Mouse (Mus musculus) hindbrain, embryonic 11.5 days (tissue): Measurements from ENCODE around the gene Dmap1. TPM values are rescaled to one million over a fixed set of nuclear protein-coding genes. Genes with fewer than 3 reads are reported as not detected.

Experiments
- ATAC-seq: fragments of 200-750 bp; cut with Nextera tagmentation; 2 replicates; pipeline ENCODE4 v1.8.0; 2017; ENCODE audit warnings: mild to moderate bottlenecking, moderate TSS enrichment, moderate library complexity; ENCODE audit not compliant: low FRiP score
- DNase-seq: peaks from one replicate; pipeline ENCODE4 v3.0.0-alpha.2; 2015; ENCODE audit warnings: low spot score
- H3K27ac ChIP-seq: fragments of 300-500 bp; sonication (generic); 2 replicates; pipeline ENCODE4 v1.5.1; 2014; ENCODE audit warnings: mild to moderate bottlenecking, low read depth, low read length
- H3K27me3 ChIP-seq: fragments of 300-500 bp; sonication (generic); 2 replicates; pipeline ENCODE4 v1.6.1; 2014; ENCODE audit warnings: mild to moderate bottlenecking, low read length, moderate library complexity, mixed read lengths; ENCODE audit not compliant: control insufficient read depth, insufficient read depth
- H3K36me3 ChIP-seq: fragments of 300-500 bp; sonication (generic); 2 replicates; pipeline ENCODE4 v1.6.1; 2014; ENCODE audit warnings: mild to moderate bottlenecking, low read length, moderate library complexity, mixed read lengths; ENCODE audit not compliant: control insufficient read depth, insufficient read depth
- H3K4me1 ChIP-seq: fragments of 300-500 bp; sonication (generic); replicated peaks from 2 replicates; pipeline ENCODE4 v1.6.1; 2014; ENCODE audit warnings: low read length, mixed read lengths; ENCODE audit not compliant: control insufficient read depth, insufficient read depth
- H3K4me2 ChIP-seq: fragments of 300-500 bp; sonication (generic); replicated peaks from 2 replicates; pipeline ENCODE4 v1.6.1; 2014; ENCODE audit warnings: mild to moderate bottlenecking, low read depth, low read length
- H3K4me3 ChIP-seq: fragments of 300-500 bp; sonication (generic); 2 replicates; pipeline ENCODE4 v1.5.1; 2014; ENCODE audit warnings: low read depth, low read length
- H3K9ac ChIP-seq: fragments of 300-500 bp; sonication (generic); 2 replicates; pipeline ENCODE4 v1.6.1; 2014; ENCODE audit warnings: low read depth, low read length
- H3K9me3 ChIP-seq: fragments of 300-500 bp; sonication (generic); 2 replicates; pipeline ENCODE4 v1.6.1; 2016; ENCODE audit warnings: low read length; ENCODE audit not compliant: control insufficient read depth
- WGBS: fragments of 180-500 bp; shearing (Covaris S2); extraction: QIAGEN DNeasy Blood & Tissue Kit; methylation state at CpG from one replicate; pipeline ENCODE4 v1.1.7; 2014; 5-methylcytosine and 5-hydroxymethylcytosine counted together
- polyA plus RNA-seq: library from polyadenylated mRNA; unstranded; fragments of >200 nt; fragmentation: Nextera tagmentation; extraction: Ambion mirVana; gene quantifications from 2 replicates; pipeline ENCODE4 v1.2.1, GENCODE M21; 2014

Gene Dmap1
- polyA plus RNA-seq, 1 experiment from 2014 or later: 76.1 TPM

DNA sequence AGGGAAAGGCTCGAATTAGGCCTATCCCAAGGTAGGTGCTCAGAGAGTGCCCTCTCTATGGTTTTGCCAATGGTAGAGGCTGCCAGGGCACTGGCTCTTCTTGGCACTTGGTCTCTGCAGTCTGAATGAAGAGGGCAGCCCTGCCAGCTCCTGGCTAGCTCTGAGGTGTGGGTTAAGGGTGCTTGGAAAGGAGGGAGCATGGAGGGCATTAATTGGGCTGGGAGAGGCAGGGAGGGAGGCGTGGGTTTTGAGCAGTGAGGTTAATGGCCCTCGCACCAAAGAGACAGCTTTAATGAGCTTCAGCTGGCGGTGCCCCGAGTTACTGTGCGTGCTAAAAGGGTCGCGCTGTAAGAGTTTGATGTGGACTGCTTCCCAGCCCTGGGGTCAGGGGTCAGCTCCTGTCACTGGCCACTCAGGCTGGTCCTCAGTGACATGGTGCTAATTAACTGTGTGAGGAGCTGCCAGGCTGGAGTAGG, 30.4 kb downstream of the Dmap1 start:
- Histone ChIP-seq H3K36me3 (no peaks in the 10 kb centered on the region), H3K4me1 (peaks cover 17% of the 10 kb centered on the region), H3K4me3 (no peak overlapping the region), H3K27me3 (no peaks in the 10 kb centered on the region), H3K9ac (no peak overlapping the region), H3K9me3 (no peaks in the 10 kb centered on the region), H3K27ac (0 out of 2 replicates have a peak overlapping the region, but pooled peaks have one; percentile 2), H3K4me2 (no peak overlapping the region)
- DNase-seq (no peak), ATAC-seq (no peak; the same call in 1 of the 2 replicates)
- 21% methylated on average over 8 of the region's 8 CpGs for WGBS

DNA sequence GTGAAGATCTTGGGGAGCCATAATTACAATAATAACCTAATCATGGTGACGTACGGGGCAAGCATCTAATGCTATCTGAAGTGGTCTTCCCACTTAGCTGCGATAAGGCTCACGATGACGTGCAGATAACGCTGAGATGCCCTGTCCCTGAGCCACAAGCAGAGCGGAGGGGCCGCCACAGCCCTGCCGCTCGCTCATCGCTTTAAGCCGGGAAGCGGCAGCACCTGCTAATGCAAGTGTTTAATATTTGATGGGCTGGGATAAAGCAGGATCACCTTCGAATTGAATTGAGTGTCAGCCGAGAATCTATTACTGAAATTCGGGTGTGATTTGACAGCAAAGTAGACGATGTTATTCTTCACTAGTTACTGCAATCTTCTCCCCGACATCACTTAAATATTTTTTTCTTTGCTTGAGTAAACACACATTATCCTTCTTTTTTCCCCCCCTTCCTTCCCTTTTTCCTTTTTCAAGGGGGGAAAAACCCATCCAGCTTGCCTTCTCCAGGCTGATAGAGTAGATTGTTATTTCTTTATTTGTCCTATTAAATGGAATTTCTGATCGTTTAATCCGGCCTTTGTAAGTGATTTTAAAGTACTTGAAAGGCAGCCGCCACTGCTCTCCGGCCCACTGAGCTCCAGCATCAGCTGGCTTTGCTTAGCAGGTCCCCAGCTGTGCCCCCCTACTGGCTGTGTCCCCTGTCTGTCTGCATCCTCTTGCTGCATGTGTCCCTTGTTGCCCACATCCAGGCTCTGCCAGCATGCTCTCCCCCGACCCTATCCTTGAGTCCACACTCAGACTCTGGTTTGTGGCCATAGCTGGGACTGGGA, 34.9 kb downstream of the Dmap1 start:
- Histone ChIP-seq H3K4me2 (no peak overlapping the region), H3K9ac (no peak overlapping the region), H3K4me1 (peaks cover 12% of the 10 kb centered on the region; the same call in 1 of the 2 replicates), H3K36me3 (no peaks in the 10 kb centered on the region), H3K27ac (peak overlapping the region; percentile 56), H3K4me3 (no peak overlapping the region), H3K27me3 (no peaks in the 10 kb centered on the region), H3K9me3 (no peaks in the 10 kb centered on the region)
- WGBS: 53% methylated on average over 23 of the region's 23 CpGs
- ATAC-seq: no peak
- DNase-seq: no peak

- H3K9ac ChIP-seq: no peak overlapping the region
- H3K9me3 ChIP-seq: no peaks in the 10 kb centered on the region
- no peaks in the 10 kb centered on the region for H3K36me3 ChIP-seq
- H3K4me1 ChIP-seq: peaks cover 10% of the 10 kb centered on the region; the same call in 1 of the 2 replicates
- H3K4me2 ChIP-seq: no peak overlapping the region
- DNase-seq (no peak), ATAC-seq (no peak)
- no peaks in the 10 kb centered on the region for H3K27me3 ChIP-seq
- no peak overlapping the region for H3K4me3 ChIP-seq
- WGBS: 74% methylated on average over 8 of the region's 8 CpGs
- H3K27ac ChIP-seq: peak overlapping the region; percentile 67
Measured at GRCm38 (mm10) chr4:117646496-117646895, 35.6 kb downstream of the Dmap1 start.

DNA sequence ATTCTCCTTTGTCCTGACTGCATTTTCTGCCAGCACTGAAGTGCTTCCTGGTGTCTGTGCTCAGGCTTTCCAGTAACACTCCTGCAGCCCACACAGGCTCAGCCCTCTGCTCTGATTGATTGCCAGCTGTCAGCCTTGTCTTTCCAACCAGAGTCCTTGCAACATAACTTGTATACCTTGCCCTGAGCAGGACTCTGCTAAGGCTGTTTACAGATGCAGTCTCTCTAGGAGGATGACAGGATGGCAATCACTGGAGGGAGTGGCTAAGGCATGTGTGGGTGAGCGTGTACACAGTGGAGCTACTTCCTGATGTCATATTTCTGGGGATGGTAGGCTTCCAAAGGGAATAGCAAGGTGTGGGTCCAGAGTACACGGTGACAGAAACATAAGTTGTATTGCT, 36.2 kb downstream of the Dmap1 start:
- Histone ChIP-seq H3K9ac (no peak overlapping the region), H3K9me3 (no peaks in the 10 kb centered on the region), H3K27me3 (no peaks in the 10 kb centered on the region), H3K36me3 (no peaks in the 10 kb centered on the region), H3K27ac (peak overlapping the region; percentile 67), H3K4me1 (peaks cover 10% of the 10 kb centered on the region; the same call in 1 of the 2 replicates), H3K4me2 (no peak overlapping the region), H3K4me3 (no peak overlapping the region)
- ATAC-seq (no peak), DNase-seq (no peak)
- WGBS: 80% methylated on average over 2 of the region's 2 CpGs

- Histone ChIP-seq H3K9ac (no peak overlapping the region), H3K4me2 (no peak overlapping the region), H3K4me1 (peaks cover 10% of the 10 kb centered on the region; the same call in 1 of the 2 replicates), H3K36me3 (no peaks in the 10 kb centered on the region), H3K9me3 (no peaks in the 10 kb centered on the region), H3K4me3 (no peak overlapping the region), H3K27me3 (no peaks in the 10 kb centered on the region), H3K27ac (peak overlapping the region; percentile 67)
- DNase-seq (peak; percentile 59), ATAC-seq (peak; percentile 86)
- 42% methylated on average over 22 of the region's 22 CpGs for WGBS
Measured at GRCm38 (mm10) chr4:117645031-117645435, 37.0 kb downstream of the Dmap1 start.

- Histone ChIP-seq H3K4me3 (no peak overlapping the region), H3K9me3 (no peaks in the 10 kb centered on the region), H3K4me2 (no peak overlapping the region), H3K27me3 (no peaks in the 10 kb centered on the region), H3K27ac (no peak overlapping the region), H3K9ac (no peak overlapping the region), H3K36me3 (no peaks in the 10 kb centered on the region), H3K4me1 (peaks cover 8% of the 10 kb centered on the region; the same call in 1 of the 2 replicates)
- ATAC-seq: no peak
- WGBS: 83% methylated on average over 1 of the region's 1 CpGs
- no peak for DNase-seq
Measured at GRCm38 (mm10) chr4:117641804-117642203, 40.3 kb downstream of the Dmap1 start.

DNA sequence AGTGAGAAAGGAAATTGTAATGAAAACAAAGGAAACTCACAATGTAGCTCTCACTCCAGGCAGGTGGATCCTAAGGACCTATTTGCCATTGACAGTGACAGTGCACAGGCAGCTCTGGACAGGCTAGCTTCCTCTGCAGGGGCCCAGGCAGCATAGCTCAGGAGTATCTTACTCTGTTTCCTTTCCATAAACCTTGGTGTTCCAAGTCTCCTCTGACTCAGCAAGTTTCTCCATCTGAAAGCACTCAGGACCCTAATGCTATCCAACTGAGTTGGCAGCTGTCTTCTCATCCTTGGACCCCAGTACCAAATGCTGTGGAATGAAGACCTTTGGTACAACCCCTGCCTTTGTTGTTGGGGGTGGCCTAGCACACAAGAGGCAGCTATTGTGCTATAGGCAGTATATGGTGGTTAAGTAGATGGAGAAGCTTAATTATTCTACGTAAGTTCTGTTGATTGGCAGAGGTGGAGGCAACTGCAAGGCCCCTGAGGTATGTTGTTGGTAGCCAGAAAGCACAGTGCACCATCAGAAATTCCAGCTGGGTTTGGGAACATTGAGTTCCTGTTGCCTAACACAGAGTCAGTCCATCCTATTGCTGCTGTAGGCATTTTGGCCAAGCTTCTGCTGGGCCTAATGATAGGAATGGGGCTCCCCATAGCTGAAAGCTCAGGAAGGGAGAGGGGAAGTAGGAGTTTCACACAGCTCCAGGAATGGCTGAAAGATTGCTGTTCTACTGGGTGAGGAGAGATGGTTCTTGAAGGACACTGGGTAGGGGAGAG, 41.0 kb downstream of the Dmap1 start:
- ATAC-seq: no peak

DNA sequence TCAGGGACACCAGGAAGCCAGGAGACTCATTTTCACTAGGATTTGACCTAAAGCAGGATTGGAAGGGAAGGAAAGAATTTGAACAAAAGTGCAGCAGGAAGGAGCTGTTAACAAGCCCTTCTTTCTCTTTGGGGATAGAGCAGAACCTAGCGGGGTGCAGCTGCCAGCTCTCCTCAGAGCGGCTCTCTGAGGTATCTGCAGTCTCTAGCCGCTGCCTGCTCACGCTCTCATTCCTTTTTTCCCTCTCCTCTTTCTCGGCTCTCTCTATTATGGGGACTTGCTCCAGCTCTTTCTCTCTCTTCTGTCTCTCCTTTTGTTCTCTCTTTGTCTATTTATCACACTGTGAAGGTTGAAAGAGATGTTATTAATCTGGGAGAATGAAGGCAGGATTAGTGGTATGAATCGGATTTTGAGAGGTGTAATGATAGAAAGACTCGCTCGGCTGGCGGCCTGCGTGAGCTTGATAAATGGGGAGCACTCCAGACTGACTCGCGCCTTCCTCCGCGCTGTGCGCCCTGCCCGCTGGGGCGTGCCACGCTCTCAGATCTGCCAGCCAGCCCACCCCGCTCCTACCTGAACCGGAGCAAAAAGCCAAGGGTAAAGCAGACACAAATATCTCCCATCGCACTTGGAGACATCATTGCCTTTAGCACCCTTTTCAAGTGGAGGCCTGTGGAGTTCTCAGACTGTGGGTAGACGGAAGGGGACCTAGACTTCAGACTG, 45.0 kb downstream of the Dmap1 start:
- no peaks in the 10 kb centered on the region for H3K27me3 ChIP-seq
- H3K4me3 ChIP-seq: no peak overlapping the region
- WGBS: 54% methylated on average over 22 of the region's 22 CpGs
- H3K4me2 ChIP-seq: no peak overlapping the region
- no peaks in the 10 kb centered on the region for H3K36me3 ChIP-seq
- DNase-seq (no peak), ATAC-seq (no peak)
- H3K27ac ChIP-seq: peak overlapping the region; percentile 25
- no peaks in the 10 kb centered on the region for H3K9me3 ChIP-seq
- 0 out of 2 replicates have a peak overlapping the region, but pooled peaks have one; percentile 19 for H3K9ac ChIP-seq
- H3K4me1 ChIP-seq: no peaks in the 10 kb centered on the region

More for the DNA sequence above, 41.0 kb downstream of the Dmap1 start:
- 97% methylated on average over 1 of the region's 1 CpGs for WGBS
- H3K9me3 ChIP-seq: no peaks in the 10 kb centered on the region
- no peak overlapping the region for H3K4me2 ChIP-seq
- no peak overlapping the region for H3K27ac ChIP-seq
- no peak overlapping the region for H3K4me3 ChIP-seq
- no peak for DNase-seq
- no peaks in the 10 kb centered on the region for H3K36me3 ChIP-seq
- no peak overlapping the region for H3K9ac ChIP-seq
- H3K27me3 ChIP-seq: no peaks in the 10 kb centered on the region
- 0 out of 2 replicates have a peak, but pooled peaks cover 5% of the 10 kb centered on the region for H3K4me1 ChIP-seq
